Comparison of ENCODE assay signal across 12 mouse cellular contexts in genomic region chr7:16908367-16908766, GRCm38 (mm10). TPM values are rescaled to one million over a fixed set of nuclear protein-coding genes. Genes with fewer than 3 reads are reported as not detected.
DNase-seq lines count a peak whose midpoint lies in the region; ATAC-seq and TF ChIP-seq lines count a peak whose summit lies in the region.
"Had no signal": no experiment of that assay in that cellular context is flagged by ENCODE, and none has a peak within 500 bp of the region (broad histone marks: within the 10 kb centered on the region; RNA-seq: fewer than 3 reads in every experiment).

No protein-coding gene starts in this region.

- intact Hi-C loops in left cerebral cortex, postnatal 14 days (cut with DNase I) = no loop called here

- WGBS in kidney, embryonic 16.5 days = 36% methylated on average over 11 of the region's 11 CpGs
- 12% methylated on average over 11 of the region's 11 CpGs for WGBS in liver, embryonic 15.5 days (ENCODE audit: insufficient replicate concordance)

- peak overlapping the region; percentile 1 for H3K4me2 ChIP-seq in kidney, embryonic 16.5 days (replicated peaks; ENCODE audit: low read depth, low read length)
- peak overlapping the region; percentile 35 for H3K4me2 ChIP-seq in liver, embryonic 15.5 days

- H3K4me1 ChIP-seq in kidney, embryonic 16.5 days (ENCODE audit: insufficient read depth, low read length) = peaks cover 49% of the 10 kb centered on the region
- H3K4me1 ChIP-seq in bone marrow macrophage, adult 2 months (ENCODE audit: control insufficient read depth, insufficient read depth, low read length) = peaks cover 63% of the 10 kb centered on the region
- H3K4me1 ChIP-seq in liver, embryonic 15.5 days (replicated peaks) = peaks cover 37% of the 10 kb centered on the region

- H3K4me3 ChIP-seq in kidney, embryonic 16.5 days (ENCODE audit: low read length) = no peak overlapping the region
- H3K4me3 ChIP-seq in bone marrow macrophage, adult 2 months (ENCODE audit: insufficient read depth, low read length) = peak overlapping the region; percentile 38
- H3K4me3 ChIP-seq in liver, embryonic 15.5 days (replicated peaks) = no peak overlapping the region

- ATAC-seq in kidney, embryonic 16.5 days (ENCODE audit: low FRiP score, low TSS enrichment) = no peak
- ATAC-seq in liver, embryonic 15.5 days (ENCODE audit: insufficient read depth) = no peak
- ATAC-seq: forebrain, embryonic 16.5 days; hindbrain, postnatal 0 days had no signal

- H3K9ac ChIP-seq in kidney, embryonic 16.5 days (replicated peaks; ENCODE audit: low read length) = no peak overlapping the region
- no peak overlapping the region for H3K9ac ChIP-seq in liver, embryonic 15.5 days

- no peak for DNase-seq in kidney, postnatal 10 days
- peak; percentile 43 for DNase-seq in CD4-positive, CD25-positive, alpha-beta regulatory T cell, adult 2 months (ENCODE audit: low read depth, low spot score)
- no peak for DNase-seq in layer of hippocampus, adult 9-11 months
- no peak for DNase-seq in cerebellum, postnatal 36 days
- DNase-seq in left cerebral cortex, postnatal 14 days (ENCODE audit: low spot score in 2 of 2) = no peak
- DNase-seq: adrenal gland, postnatal 14 days; cerebellum, postnatal 25 days had no signal

- no peaks in the 10 kb centered on the region for H3K36me3 ChIP-seq in kidney, embryonic 16.5 days (ENCODE audit: insufficient read depth, low read length)
- no peaks in the 10 kb centered on the region for H3K36me3 ChIP-seq in liver, embryonic 15.5 days (replicated peaks)

- no peak for TF ChIP-seq POLR2A in bone marrow macrophage, adult 2 months (IDR thresholded peaks at IDR 0.05; ENCODE audit: borderline replicate concordance, low read depth, low read length)

- no peaks in the 10 kb centered on the region for H3K9me3 ChIP-seq in kidney, embryonic 16.5 days (ENCODE audit: low read length)
- H3K9me3 ChIP-seq in liver, embryonic 15.5 days (replicated peaks) = no peaks in the 10 kb centered on the region

- H3K27me3 ChIP-seq in kidney, embryonic 16.5 days (ENCODE audit: insufficient read depth, low read length) = no peaks in the 10 kb centered on the region
- peaks cover 37% of the 10 kb centered on the region for H3K27me3 ChIP-seq in liver, embryonic 15.5 days

- H3K27ac ChIP-seq in kidney, embryonic 16.5 days (ENCODE audit: low read length) = no peak overlapping the region
- no peak overlapping the region for H3K27ac ChIP-seq in bone marrow macrophage, adult 2 months (ENCODE audit: insufficient read depth, low read depth, low read length)
- H3K27ac ChIP-seq in liver, embryonic 15.5 days (replicated peaks) = no peak overlapping the region
- H3K27ac ChIP-seq: hindbrain, postnatal 0 days had no signal

- TF ChIP-seq CTCF in bone marrow macrophage, adult 2 months (IDR thresholded peaks at IDR 0.05; ENCODE audit: low read depth, low read length) = no peak

RNA-seq across cellular contexts. Expression of gene Ptgir, which starts 2.1 kb away (rescaled TPM):
- 1.9 and 2.6 TPM in 2 replicates for polyA plus RNA-seq in kidney, embryonic 16.5 days (2015; fragmentation: Nextera tagmentation; extraction: Ambion mirVana)
- polyA plus RNA-seq in bone marrow macrophage, adult 2 months (2012; ENCODE audit: insufficient read depth, insufficient read length, missing spikeins) = 5.5 and 5.6 TPM in 2 replicates
- polyA plus RNA-seq in liver, embryonic 15.5 days (2015; fragmentation: Nextera tagmentation; extraction: Ambion mirVana) = 1.2 TPM in 2 replicates
- under 1 TPM in 1 of 2 experiments, not detected in 1; 0.11 TPM for total RNA-seq in left cerebral cortex, postnatal 14 days (2021)

RNA-seq across cellular contexts. Expression of gene Calm3, which starts 15.5 kb away (rescaled TPM):
- 145 and 154 TPM in 2 replicates for polyA plus RNA-seq in kidney, embryonic 16.5 days (2015; fragmentation: Nextera tagmentation; extraction: Ambion mirVana)
- 373 and 387 TPM in 2 replicates for polyA plus RNA-seq in bone marrow macrophage, adult 2 months (2012; ENCODE audit: insufficient read depth, insufficient read length, missing spikeins)
- polyA plus RNA-seq in liver, embryonic 15.5 days (2015; fragmentation: Nextera tagmentation; extraction: Ambion mirVana) = 79.0 and 83.9 TPM in 2 replicates
- total RNA-seq in left cerebral cortex, postnatal 14 days (2021) = 1,000 to 10,000 TPM; 2,088 to 2,136 TPM

RNA-seq across cellular contexts. Expression of gene Gng8, which starts 16.8 kb away (rescaled TPM):
- 7.7 and 10.5 TPM in 2 replicates for polyA plus RNA-seq in kidney, embryonic 16.5 days (2015; fragmentation: Nextera tagmentation; extraction: Ambion mirVana)
- not detected in 2 replicates for polyA plus RNA-seq in bone marrow macrophage, adult 2 months (2012; ENCODE audit: insufficient read depth, insufficient read length, missing spikeins)
- 0.13 TPM in 2 replicates for polyA plus RNA-seq in liver, embryonic 15.5 days (2015; fragmentation: Nextera tagmentation; extraction: Ambion mirVana)
- total RNA-seq in left cerebral cortex, postnatal 14 days (2021) = 1 to 10 TPM; 1.2 to 1.5 TPM

RNA-seq across cellular contexts. Expression of gene Dact3, which starts 33.2 kb away (rescaled TPM):
- polyA plus RNA-seq in kidney, embryonic 16.5 days (2015; fragmentation: Nextera tagmentation; extraction: Ambion mirVana) = 2.0 and 2.1 TPM in 2 replicates
- 1.2 and 1.3 TPM in 2 replicates for polyA plus RNA-seq in bone marrow macrophage, adult 2 months (2012; ENCODE audit: insufficient read depth, insufficient read length, missing spikeins)
- polyA plus RNA-seq in liver, embryonic 15.5 days (2015; fragmentation: Nextera tagmentation; extraction: Ambion mirVana) = 0.14 and 0.17 TPM in 2 replicates
- total RNA-seq in left cerebral cortex, postnatal 14 days (2021) = 100 to 1,000 TPM; 130 to 141 TPM

RNA-seq across cellular contexts. Expression of gene Pnmal2, which starts 36.1 kb away (rescaled TPM):
- polyA plus RNA-seq in kidney, embryonic 16.5 days (2015; fragmentation: Nextera tagmentation; extraction: Ambion mirVana) = 7.4 and 7.5 TPM in 2 replicates
- not detected in 2 replicates for polyA plus RNA-seq in bone marrow macrophage, adult 2 months (2012; ENCODE audit: insufficient read depth, insufficient read length, missing spikeins)
- polyA plus RNA-seq in liver, embryonic 15.5 days (2015; fragmentation: Nextera tagmentation; extraction: Ambion mirVana) = 0.44 and 0.60 TPM in 2 replicates
- 100 to 1,000 TPM; 215 to 249 TPM for total RNA-seq in left cerebral cortex, postnatal 14 days (2021)
